Mouse (Mus musculus) cerebellum, adult 18-20 months (tissue): Measurements from ENCODE around the gene Prim2.

Source experiments
- DNase-seq, 2 experiments: peaks; one replicate each; pipeline ENCODE4 v3.0.0; 2021

The Prim2 gene

GRCm38 (mm10) chr1:33471069-33471468 is 198.5 kb downstream of the Prim2 start:
- no peak for DNase-seq

- DNase-seq, result no peak
These were observed 199.4 kb downstream of the Prim2 start for GRCm38 (mm10) chr1:33470222-33470621.

GRCm38 (mm10) chr1:33464234-33464633 is 205.4 kb downstream of the Prim2 start:
- no peak for DNase-seq

GRCm38 (mm10) chr1:33460703-33461102 is 208.9 kb downstream of the Prim2 start:
- no peak for DNase-seq

- DNase-seq, result no peak
These were observed 209.3 kb downstream of the Prim2 start for GRCm38 (mm10) chr1:33460262-33460661.

GRCm38 (mm10) chr1:33458950-33459349 is 210.6 kb downstream of the Prim2 start:
- no peak for DNase-seq

- DNase-seq, result no peak
These were observed 215.3 kb downstream of the Prim2 start for GRCm38 (mm10) chr1:33454251-33454650.

GRCm38 (mm10) chr1:33453299-33453698 is 216.3 kb downstream of the Prim2 start:
- no peak for DNase-seq

- no peak for DNase-seq
These were observed 222.4 kb downstream of the Prim2 start for GRCm38 (mm10) chr1:33447179-33447578.

GRCm38 (mm10) chr1:33436167-33436566 is 233.4 kb downstream of the Prim2 start:
- no peak for DNase-seq
